Mouse (Mus musculus) MEL (cell line): Measurements from ENCODE around the gene Aco1.

ENCODE experiments used
- ETS1 ChIP-seq: IDR thresholded peaks from 2 replicates; pipeline ENCODE4 v1.6.1; 2012; ENCODE audit warnings: low read depth, mild to moderate bottlenecking, inconsistent platforms, low read length, improper control_type of control experiment, moderate library complexity
- KAT2A ChIP-seq: conservative IDR thresholded peaks from 2 replicates; pipeline ENCODE4 v1.6.1; 2012; ENCODE audit warnings: low read depth, low read length, improper control_type of control experiment, inconsistent platforms
- MEF2A ChIP-seq: IDR thresholded peaks from 2 replicates; pipeline ENCODE4 v1.6.1; 2014; ENCODE audit warnings: low read depth, mild to moderate bottlenecking, inconsistent platforms, low read length, improper control_type of control experiment; ENCODE audit not compliant: poor library complexity, insufficient replicate concordance, severe bottlenecking; ENCODE audit errors: extremely low read depth
- MYC ChIP-seq: IDR thresholded peaks from 2 replicates; pipeline ENCODE4 v1.6.1; 2011; ENCODE audit warnings: low read depth, mild to moderate bottlenecking, low read length, improper control_type of control experiment, moderate library complexity
- POLR2A ChIP-seq, 2 experiments: IDR thresholded peaks; 2 replicates each; pipeline ENCODE4 v1.6.1; 2011 to 2012; ENCODE audit warnings: low read length in 2 of 2, mild to moderate bottlenecking in 2 of 2, control low read depth in 1 of 2, improper control_type of control experiment in 1 of 2, low read depth in 1 of 2, moderate library complexity in 1 of 2; ENCODE audit not compliant: control insufficient read depth in 1 of 2, insufficient read depth in 1 of 2, poor library complexity in 1 of 2
- TCF12 ChIP-seq: IDR thresholded peaks from 2 replicates; pipeline ENCODE4 v1.6.1; 2014; ENCODE audit warnings: low read depth, mild to moderate bottlenecking, inconsistent platforms, low read length, improper control_type of control experiment, moderate library complexity
- USF1 ChIP-seq: IDR thresholded peaks from 2 replicates; pipeline ENCODE4 v1.6.1; 2014; ENCODE audit warnings: low read depth, mild to moderate bottlenecking, inconsistent platforms, low read length, improper control_type of control experiment, moderate library complexity

- TF ChIP-seq MYC (no peak), USF1 (no peak), KAT2A (no peak), MEF2A (no peak), ETS1 (no peak), TCF12 (no peak), POLR2A (IDR thresholded peaks at IDR 0.05; ENCODE audit: control insufficient read depth in 1 of 2, insufficient read depth in 1 of 2, low read depth in 1 of 2, low read length in 2 of 2, poor library complexity in 1 of 2) (no peak)
Observed at GRCm38 (mm10) chr4:40113173-40113572, 29.7 kb upstream of the Aco1 start.
